Mouse (Mus musculus) hindbrain, embryonic 12.5 days (tissue): ENCODE measurements at regions not wholly inside any gene's neighbourhood (a gene's known extent, or its start where the extent isn't known, plus 50 kb on each side); places are given as distances from the start of the nearest gene placed in this dataset.

ENCODE experiments used
- ATAC-seq: fragments of 200-750 bp; cut with Nextera tagmentation; 2 replicates; pipeline ENCODE4 v1.8.0; 2017; ENCODE audit warnings: moderate TSS enrichment; ENCODE audit not compliant: low FRiP score
- H3K27ac ChIP-seq: fragments of 300-500 bp; sonication (generic); 2 replicates; pipeline ENCODE4 v1.5.1; 2016; ENCODE audit warnings: mild to moderate bottlenecking
- H3K27me3 ChIP-seq: fragments of 300-500 bp; sonication (generic); 2 replicates; pipeline ENCODE4 v1.6.1; 2016; ENCODE audit warnings: mild to moderate bottlenecking
- H3K36me3 ChIP-seq: fragments of 300-500 bp; sonication (generic); 2 replicates; pipeline ENCODE4 v1.6.1; 2016; ENCODE audit warnings: mild to moderate bottlenecking
- H3K4me1 ChIP-seq: fragments of 300-500 bp; sonication (generic); 2 replicates; pipeline ENCODE4 v1.6.1; 2016
- H3K4me2 ChIP-seq: fragments of 300-500 bp; sonication (generic); replicated peaks from 2 replicates; pipeline ENCODE4 v1.6.1; 2016; ENCODE audit warnings: mild to moderate bottlenecking
- H3K4me3 ChIP-seq: fragments of 300-500 bp; sonication (generic); 2 replicates; pipeline ENCODE4 v1.5.1; 2016; ENCODE audit warnings: mild to moderate bottlenecking
- H3K9ac ChIP-seq: fragments of 300-500 bp; sonication (generic); 2 replicates; pipeline ENCODE4 v1.6.1; 2016; ENCODE audit warnings: mild to moderate bottlenecking, moderate library complexity
- H3K9me3 ChIP-seq: fragments of 300-500 bp; sonication (generic); replicated peaks from 2 replicates; pipeline ENCODE4 v1.6.1; 2016; ENCODE audit warnings: mild to moderate bottlenecking
- WGBS: fragments of 180-500 bp; shearing (Covaris S2); methylation state at CpG from one replicate; pipeline ENCODE4 v1.1.7; 2016; 5-methylcytosine and 5-hydroxymethylcytosine counted together

GRCm38 (mm10) chr10:111813736-111814135 lies 158.7 kb upstream of the Krr1 start:
- H3K36me3 ChIP-seq = no peaks in the 10 kb centered on the region
- H3K4me3 ChIP-seq = no peak overlapping the region
- no peaks in the 10 kb centered on the region for H3K4me1 ChIP-seq
- ATAC-seq = no peak
- no peak overlapping the region for H3K4me2 ChIP-seq
- H3K9me3 ChIP-seq = no peaks in the 10 kb centered on the region
- WGBS = 96% methylated on average over 4 of the region's 4 CpGs
- no peak overlapping the region for H3K9ac ChIP-seq
- H3K27me3 ChIP-seq = no peaks in the 10 kb centered on the region
- H3K27ac ChIP-seq = no peak overlapping the region

- ATAC-seq = no peak
- Histone ChIP-seq H3K4me1 (no peaks in the 10 kb centered on the region), H3K9me3 (no peaks in the 10 kb centered on the region), H3K36me3 (no peaks in the 10 kb centered on the region), H3K27me3 (no peaks in the 10 kb centered on the region), H3K27ac (no peak overlapping the region), H3K9ac (no peak overlapping the region), H3K4me2 (no peak overlapping the region), H3K4me3 (no peak overlapping the region)
- 65% methylated on average over 5 of the region's 5 CpGs for WGBS
Measured at GRCm38 (mm10) chr10:111814648-111815047, 157.8 kb upstream of the Krr1 start.

- Histone ChIP-seq H3K4me1 (no peaks in the 10 kb centered on the region), H3K4me3 (no peak overlapping the region), H3K27ac (no peak overlapping the region), H3K36me3 (no peaks in the 10 kb centered on the region), H3K27me3 (no peaks in the 10 kb centered on the region), H3K9ac (no peak overlapping the region), H3K4me2 (no peak overlapping the region), H3K9me3 (no peaks in the 10 kb centered on the region)
- 72% methylated on average over 2 of the region's 2 CpGs for WGBS
- no peak for ATAC-seq
Measured at GRCm38 (mm10) chr10:111815160-111815559, 157.3 kb upstream of the Krr1 start.

- Histone ChIP-seq H3K9ac (no peak overlapping the region), H3K9me3 (no peaks in the 10 kb centered on the region), H3K4me3 (no peak overlapping the region), H3K4me2 (no peak overlapping the region), H3K27me3 (no peaks in the 10 kb centered on the region), H3K36me3 (no peaks in the 10 kb centered on the region), H3K4me1 (no peaks in the 10 kb centered on the region), H3K27ac (no peak overlapping the region)
- ATAC-seq = no peak
- 71% methylated on average over 7 of the region's 7 CpGs for WGBS
Measured at GRCm38 (mm10) chr10:111815821-111816599, 156.5 kb upstream of the Krr1 start.

GRCm38 (mm10) chr10:111819755-111820451 lies 152.6 kb upstream of the Krr1 start:
- Histone ChIP-seq H3K27ac (no peak overlapping the region), H3K9ac (no peak overlapping the region), H3K4me1 (no peaks in the 10 kb centered on the region), H3K4me2 (no peak overlapping the region), H3K4me3 (no peak overlapping the region), H3K36me3 (no peaks in the 10 kb centered on the region), H3K27me3 (no peaks in the 10 kb centered on the region), H3K9me3 (no peaks in the 10 kb centered on the region)
- WGBS = 95% methylated on average over 8 of the region's 8 CpGs
- ATAC-seq = no peak

GRCm38 (mm10) chr10:111824820-111825219 lies 147.6 kb upstream of the Krr1 start:
- no peak overlapping the region for H3K27ac ChIP-seq
- no peak for ATAC-seq
- no peak overlapping the region for H3K4me3 ChIP-seq
- no peaks in the 10 kb centered on the region for H3K27me3 ChIP-seq
- no peak overlapping the region for H3K4me2 ChIP-seq
- H3K36me3 ChIP-seq = no peaks in the 10 kb centered on the region
- no peak overlapping the region for H3K9ac ChIP-seq
- 89% methylated on average over 4 of the region's 4 CpGs for WGBS
- H3K9me3 ChIP-seq = no peaks in the 10 kb centered on the region
- no peaks in the 10 kb centered on the region for H3K4me1 ChIP-seq

- no peak for ATAC-seq
- no peaks in the 10 kb centered on the region for H3K4me1 ChIP-seq
- no peak overlapping the region for H3K4me3 ChIP-seq
- no peak overlapping the region for H3K9ac ChIP-seq
- H3K36me3 ChIP-seq = no peaks in the 10 kb centered on the region
- no peaks in the 10 kb centered on the region for H3K27me3 ChIP-seq
- 72% methylated on average over 4 of the region's 4 CpGs for WGBS
- no peak overlapping the region for H3K27ac ChIP-seq
- H3K9me3 ChIP-seq = no peaks in the 10 kb centered on the region
- no peak overlapping the region for H3K4me2 ChIP-seq
Measured at GRCm38 (mm10) chr10:111826033-111826754, 146.3 kb upstream of the Krr1 start.

- Histone ChIP-seq H3K27me3 (no peaks in the 10 kb centered on the region), H3K4me3 (no peak overlapping the region), H3K27ac (no peak overlapping the region), H3K9me3 (no peaks in the 10 kb centered on the region), H3K4me1 (no peaks in the 10 kb centered on the region), H3K4me2 (no peak overlapping the region), H3K9ac (no peak overlapping the region), H3K36me3 (no peaks in the 10 kb centered on the region)
- no peak for ATAC-seq
- WGBS = 58% methylated on average over 3 of the region's 3 CpGs
Measured at GRCm38 (mm10) chr10:111827246-111827645, 145.2 kb upstream of the Krr1 start.

- no peak overlapping the region for H3K27ac ChIP-seq
Measured at GRCm38 (mm10) chr10:111827930-111828329, 144.5 kb upstream of the Krr1 start.

GRCm38 (mm10) chr10:111828610-111829009 lies 143.9 kb upstream of the Krr1 start:
- H3K4me1 ChIP-seq = no peaks in the 10 kb centered on the region
- H3K9me3 ChIP-seq = no peaks in the 10 kb centered on the region
- H3K4me2 ChIP-seq = no peak overlapping the region
- no peak for ATAC-seq
- H3K9ac ChIP-seq = no peak overlapping the region
- H3K27ac ChIP-seq = no peak overlapping the region
- no peak overlapping the region for H3K4me3 ChIP-seq
- no peaks in the 10 kb centered on the region for H3K27me3 ChIP-seq
- WGBS = 90% methylated on average over 4 of the region's 4 CpGs
- H3K36me3 ChIP-seq = no peaks in the 10 kb centered on the region

More at GRCm38 (mm10) chr10:111827930-111828329, 144.5 kb upstream of the Krr1 start:
- no peaks in the 10 kb centered on the region for H3K27me3 ChIP-seq
- H3K36me3 ChIP-seq = no peaks in the 10 kb centered on the region
- H3K9me3 ChIP-seq = no peaks in the 10 kb centered on the region
- WGBS = 84% methylated on average over 4 of the region's 4 CpGs
- no peak overlapping the region for H3K9ac ChIP-seq
- H3K4me2 ChIP-seq = no peak overlapping the region
- H3K4me1 ChIP-seq = no peaks in the 10 kb centered on the region
- ATAC-seq = no peak
- H3K4me3 ChIP-seq = no peak overlapping the region

GRCm38 (mm10) chr10:111829291-111829690 lies 143.2 kb upstream of the Krr1 start:
- H3K4me1 ChIP-seq = no peaks in the 10 kb centered on the region
- no peaks in the 10 kb centered on the region for H3K9me3 ChIP-seq
- ATAC-seq = no peak
- H3K4me2 ChIP-seq = no peak overlapping the region
- H3K36me3 ChIP-seq = no peaks in the 10 kb centered on the region
- no peak overlapping the region for H3K27ac ChIP-seq
- 74% methylated on average over 2 of the region's 2 CpGs for WGBS
- H3K4me3 ChIP-seq = no peak overlapping the region
- no peaks in the 10 kb centered on the region for H3K27me3 ChIP-seq
- H3K9ac ChIP-seq = no peak overlapping the region

- H3K4me2 ChIP-seq = no peak overlapping the region
- no peaks in the 10 kb centered on the region for H3K27me3 ChIP-seq
- H3K4me3 ChIP-seq = no peak overlapping the region
- H3K36me3 ChIP-seq = no peaks in the 10 kb centered on the region
- no peaks in the 10 kb centered on the region for H3K9me3 ChIP-seq
- H3K27ac ChIP-seq = no peak overlapping the region
- 86% methylated on average over 1 of the region's 1 CpGs for WGBS
- peaks cover 6% of the 10 kb centered on the region; the same call in 1 of the 2 replicates for H3K4me1 ChIP-seq
- no peak for ATAC-seq
- no peak overlapping the region for H3K9ac ChIP-seq
Measured at GRCm38 (mm10) chr10:111831105-111831504, 141.4 kb upstream of the Krr1 start.
